Mouse (Mus musculus): Measurements from ENCODE around the gene Wfdc15b. TPM values are rescaled to one million over a fixed set of nuclear protein-coding genes. Genes with fewer than 3 reads are reported as not detected.

The Wfdc15b gene
- polyA plus RNA-seq, 1 experiment from 2014 or later: 31.3 TPM

DNA sequence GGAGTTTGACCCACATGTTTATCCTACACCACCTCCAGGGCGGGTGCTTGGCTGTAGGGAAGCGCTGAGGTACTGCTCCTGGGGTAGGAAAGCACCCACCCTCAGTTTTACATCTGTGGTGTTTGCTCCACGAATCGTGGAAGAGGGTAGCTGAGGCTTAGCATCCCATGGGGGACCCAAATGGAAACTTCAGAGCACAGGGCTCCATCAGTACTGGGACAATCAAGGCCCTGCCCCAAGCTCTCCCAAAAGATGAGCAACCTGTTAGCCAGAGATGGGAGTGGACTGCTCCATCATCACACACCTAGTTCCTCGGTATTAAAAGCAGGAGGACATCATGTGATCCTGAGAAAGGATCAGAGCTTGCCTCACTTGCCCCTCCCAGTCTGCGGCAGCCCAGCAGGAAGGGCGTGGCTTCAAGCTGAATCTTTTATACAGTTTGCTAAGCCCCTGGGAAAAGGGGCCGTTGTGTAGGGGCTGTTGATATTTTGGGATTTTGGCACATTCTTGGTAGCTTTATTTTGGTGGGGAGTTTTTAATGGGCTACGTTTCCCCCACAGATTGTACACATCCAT is 37.2 kb downstream of the Wfdc15b start:
- 40% methylated on average over 9 of the region's 9 CpGs for WGBS

DNA sequence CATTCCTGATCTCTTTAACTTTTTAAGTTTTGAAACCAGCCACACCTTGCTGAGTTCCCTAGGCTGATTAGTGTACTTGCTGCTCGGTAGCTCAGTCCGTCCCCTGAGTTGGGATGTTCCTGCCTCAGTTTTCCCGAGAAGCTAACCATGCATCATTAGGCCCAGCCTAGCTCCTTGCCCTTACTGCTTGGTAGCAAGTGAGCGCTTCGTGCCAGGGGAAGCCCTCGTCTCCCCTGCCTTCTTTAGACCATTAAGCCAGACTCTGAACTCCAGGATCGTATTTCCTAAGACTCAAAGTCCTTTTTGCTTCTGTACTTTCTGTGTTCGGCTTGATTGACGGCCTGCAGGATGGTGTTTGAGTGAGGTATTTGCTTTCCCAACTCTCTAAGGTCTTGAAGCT is 38.1 kb downstream of the Wfdc15b start:
- H3K27ac ChIP-seq (ENCODE audit: low read depth): no peak overlapping the region
- no peak overlapping the region for H3K9ac ChIP-seq (ENCODE audit: low read length)
- 66% methylated on average over 9 of the region's 9 CpGs for WGBS
- no peak overlapping the region for H3K4me2 ChIP-seq (ENCODE audit: low read length)
- H3K36me3 ChIP-seq (ENCODE audit: control insufficient read depth, insufficient read depth, low read length): no peaks in the 10 kb centered on the region
- no peak overlapping the region for H3K4me3 ChIP-seq (ENCODE audit: low read depth, low read length)
- no peak for ATAC-seq (replicated peaks; ENCODE audit: low FRiP score, low TSS enrichment, low read depth)
- no peaks in the 10 kb centered on the region for H3K9me3 ChIP-seq (ENCODE audit: control insufficient read depth, low read length)
- 0 out of 2 replicates have a peak, but pooled peaks cover 3% of the 10 kb centered on the region for H3K4me1 ChIP-seq (replicated peaks; ENCODE audit: control insufficient read depth, insufficient read depth, low read length)
- H3K27me3 ChIP-seq (replicated peaks; ENCODE audit: control insufficient read depth, insufficient read depth, low read length): no peaks in the 10 kb centered on the region
- no peak for DNase-seq (ENCODE audit: low spot score)

More for the DNA sequence above, 37.2 kb downstream of the Wfdc15b start:
- Histone ChIP-seq H3K4me3 (ENCODE audit: low read depth, low read length) (no peak overlapping the region), H3K36me3 (ENCODE audit: control insufficient read depth, insufficient read depth, low read length) (no peaks in the 10 kb centered on the region), H3K9me3 (ENCODE audit: control insufficient read depth, low read length) (no peaks in the 10 kb centered on the region), H3K27me3 (replicated peaks; ENCODE audit: control insufficient read depth, insufficient read depth, low read length) (no peaks in the 10 kb centered on the region), H3K4me2 (ENCODE audit: low read length) (no peak overlapping the region), H3K4me1 (replicated peaks; ENCODE audit: control insufficient read depth, insufficient read depth, low read length) (0 out of 2 replicates have a peak, but pooled peaks cover 3% of the 10 kb centered on the region), H3K9ac (ENCODE audit: low read length) (no peak overlapping the region), H3K27ac (ENCODE audit: low read depth) (no peak overlapping the region)
- ATAC-seq (replicated peaks; ENCODE audit: low FRiP score, low TSS enrichment, low read depth): no peak
- no peak for DNase-seq (ENCODE audit: low spot score)

GRCm38 (mm10) chr2:164182692-164183255 is 38.7 kb downstream of the Wfdc15b start, which contains the start of gene Wfdc5:
TSS of gene Wfdc5 (minus strand) at chr2:164182742.
- Histone ChIP-seq H3K27me3 (replicated peaks; ENCODE audit: control insufficient read depth, insufficient read depth, low read length) (no peaks in the 10 kb centered on the region), H3K9me3 (ENCODE audit: control insufficient read depth, low read length) (no peaks in the 10 kb centered on the region), H3K4me2 (ENCODE audit: low read length) (no peak within 1 kb of the TSS), H3K4me1 (replicated peaks; ENCODE audit: control insufficient read depth, insufficient read depth, low read length) (0 out of 2 replicates have a peak, but pooled peaks cover 3% of the 10 kb centered on the region), H3K9ac (ENCODE audit: low read length) (no peak within 1 kb of the TSS), H3K27ac (ENCODE audit: low read depth) (no peak within 1 kb of the TSS), H3K36me3 (ENCODE audit: control insufficient read depth, insufficient read depth, low read length) (no peaks in the 10 kb centered on the region), H3K4me3 (ENCODE audit: low read depth, low read length) (no peak within 1 kb of the TSS)
- DNase-seq (ENCODE audit: low spot score): no peak
- 79% methylated on average over 7 of the region's 7 CpGs for WGBS
- ATAC-seq (replicated peaks; ENCODE audit: low FRiP score, low TSS enrichment, low read depth): no peak

DNA sequence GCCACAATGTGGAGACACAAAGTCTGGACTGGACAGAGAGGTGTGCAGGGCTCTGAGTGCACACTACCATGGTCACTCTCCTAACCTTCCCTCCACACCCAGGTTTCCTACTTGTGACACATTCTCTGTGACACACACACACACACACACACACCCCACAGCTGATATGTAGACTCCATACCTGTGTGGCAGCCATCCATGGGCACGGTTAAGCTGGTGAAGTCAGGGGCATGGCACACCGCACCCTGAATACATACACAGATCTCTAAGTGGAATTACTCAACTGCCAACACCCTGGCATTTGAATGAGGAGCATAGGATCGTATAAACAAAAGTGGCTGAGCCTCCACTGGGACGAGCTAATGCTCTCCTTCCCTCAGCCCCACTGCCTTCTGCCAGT is 40.7 kb downstream of the Wfdc15b start:
- H3K9ac ChIP-seq (ENCODE audit: low read length): no peak overlapping the region
- H3K4me3 ChIP-seq (ENCODE audit: low read depth, low read length): no peak overlapping the region
- ATAC-seq (replicated peaks; ENCODE audit: low FRiP score, low TSS enrichment, low read depth): no peak
- no peak for DNase-seq (ENCODE audit: low spot score)
- WGBS: 73% methylated on average over 4 of the region's 4 CpGs
- 0 out of 2 replicates have a peak, but pooled peaks cover 3% of the 10 kb centered on the region for H3K4me1 ChIP-seq (replicated peaks; ENCODE audit: control insufficient read depth, insufficient read depth, low read length)
- no peaks in the 10 kb centered on the region for H3K9me3 ChIP-seq (ENCODE audit: control insufficient read depth, low read length)
- H3K27ac ChIP-seq (ENCODE audit: low read depth): no peak overlapping the region
- no peaks in the 10 kb centered on the region for H3K36me3 ChIP-seq (ENCODE audit: control insufficient read depth, insufficient read depth, low read length)
- 0 out of 2 replicates have a peak, but pooled peaks cover 2% of the 10 kb centered on the region for H3K27me3 ChIP-seq (replicated peaks; ENCODE audit: control insufficient read depth, insufficient read depth, low read length)
- H3K4me2 ChIP-seq (ENCODE audit: low read length): no peak overlapping the region

- no peak for DNase-seq (ENCODE audit: low spot score)
- no peak overlapping the region for H3K27ac ChIP-seq (ENCODE audit: low read depth)
- H3K4me1 ChIP-seq (replicated peaks; ENCODE audit: control insufficient read depth, insufficient read depth, low read length): 0 out of 2 replicates have a peak, but pooled peaks cover 3% of the 10 kb centered on the region
- no peak for ATAC-seq (replicated peaks; ENCODE audit: low FRiP score, low TSS enrichment, low read depth)
- H3K4me3 ChIP-seq (ENCODE audit: low read depth, low read length): no peak overlapping the region
- H3K36me3 ChIP-seq (ENCODE audit: control insufficient read depth, insufficient read depth, low read length): no peaks in the 10 kb centered on the region
- H3K9me3 ChIP-seq (ENCODE audit: control insufficient read depth, low read length): no peaks in the 10 kb centered on the region
- no peak overlapping the region for H3K9ac ChIP-seq (ENCODE audit: low read length)
- WGBS: 49% methylated on average over 3 of the region's 3 CpGs
- 0 out of 2 replicates have a peak, but pooled peaks cover 2% of the 10 kb centered on the region for H3K27me3 ChIP-seq (replicated peaks; ENCODE audit: control insufficient read depth, insufficient read depth, low read length)
- H3K4me2 ChIP-seq (ENCODE audit: low read length): no peak overlapping the region
Observed at GRCm38 (mm10) chr2:164180124-164180523, 41.3 kb downstream of the Wfdc15b start.

- Histone ChIP-seq H3K36me3 (ENCODE audit: control insufficient read depth, insufficient read depth, low read length) (no peaks in the 10 kb centered on the region), H3K4me3 (ENCODE audit: low read depth, low read length) (no peak overlapping the region), H3K4me2 (ENCODE audit: low read length) (no peak overlapping the region), H3K9ac (ENCODE audit: low read length) (no peak overlapping the region), H3K9me3 (ENCODE audit: control insufficient read depth, low read length) (no peaks in the 10 kb centered on the region), H3K4me1 (replicated peaks; ENCODE audit: control insufficient read depth, insufficient read depth, low read length) (no peaks in the 10 kb centered on the region), H3K27me3 (replicated peaks; ENCODE audit: control insufficient read depth, insufficient read depth, low read length) (peaks cover 5% of the 10 kb centered on the region; the same call in 1 of the 2 replicates), H3K27ac (ENCODE audit: low read depth) (no peak overlapping the region)
- 77% methylated on average over 5 of the region's 5 CpGs for WGBS
- ATAC-seq (replicated peaks; ENCODE audit: low FRiP score, low TSS enrichment, low read depth) (no peak), DNase-seq (ENCODE audit: low spot score) (no peak)
Observed at GRCm38 (mm10) chr2:164177831-164178230, 43.6 kb downstream of the Wfdc15b start.

DNA sequence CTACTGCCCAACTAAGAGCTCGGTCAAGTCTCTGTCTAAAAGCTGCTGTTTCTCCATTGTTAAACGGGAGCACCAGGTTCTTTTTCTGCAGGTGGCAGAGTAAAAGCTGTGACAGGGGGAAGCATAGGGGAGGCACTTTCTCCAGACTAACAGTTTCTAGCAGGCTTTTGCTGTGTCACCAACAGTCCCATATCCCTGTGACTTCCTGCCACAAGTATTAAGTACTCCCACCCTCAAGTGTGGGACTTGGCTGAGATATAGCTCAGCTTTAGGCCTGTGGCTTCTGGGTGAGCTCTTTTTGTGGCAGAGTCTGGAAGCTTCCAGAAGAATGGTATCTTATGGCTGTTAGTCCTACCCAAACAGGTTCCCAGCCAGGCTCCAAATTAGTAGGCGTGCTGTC is 45.6 kb downstream of the Wfdc15b start:
- H3K4me3 ChIP-seq (ENCODE audit: low read depth, low read length): no peak overlapping the region
- H3K4me2 ChIP-seq (ENCODE audit: low read length): no peak overlapping the region
- WGBS: 90% methylated on average over 3 of the region's 3 CpGs
- ATAC-seq (replicated peaks; ENCODE audit: low FRiP score, low TSS enrichment, low read depth) (no peak), DNase-seq (ENCODE audit: low spot score) (no peak)
- peaks cover 5% of the 10 kb centered on the region for H3K4me1 ChIP-seq (replicated peaks; ENCODE audit: control insufficient read depth, insufficient read depth, low read length)
- peaks cover 19% of the 10 kb centered on the region for H3K27me3 ChIP-seq (replicated peaks; ENCODE audit: control insufficient read depth, insufficient read depth, low read length)
- H3K9me3 ChIP-seq (ENCODE audit: control insufficient read depth, low read length): no peaks in the 10 kb centered on the region
- H3K27ac ChIP-seq (ENCODE audit: low read depth): no peak overlapping the region
- H3K9ac ChIP-seq (ENCODE audit: low read length): no peak overlapping the region
- no peaks in the 10 kb centered on the region for H3K36me3 ChIP-seq (ENCODE audit: control insufficient read depth, insufficient read depth, low read length)

DNA sequence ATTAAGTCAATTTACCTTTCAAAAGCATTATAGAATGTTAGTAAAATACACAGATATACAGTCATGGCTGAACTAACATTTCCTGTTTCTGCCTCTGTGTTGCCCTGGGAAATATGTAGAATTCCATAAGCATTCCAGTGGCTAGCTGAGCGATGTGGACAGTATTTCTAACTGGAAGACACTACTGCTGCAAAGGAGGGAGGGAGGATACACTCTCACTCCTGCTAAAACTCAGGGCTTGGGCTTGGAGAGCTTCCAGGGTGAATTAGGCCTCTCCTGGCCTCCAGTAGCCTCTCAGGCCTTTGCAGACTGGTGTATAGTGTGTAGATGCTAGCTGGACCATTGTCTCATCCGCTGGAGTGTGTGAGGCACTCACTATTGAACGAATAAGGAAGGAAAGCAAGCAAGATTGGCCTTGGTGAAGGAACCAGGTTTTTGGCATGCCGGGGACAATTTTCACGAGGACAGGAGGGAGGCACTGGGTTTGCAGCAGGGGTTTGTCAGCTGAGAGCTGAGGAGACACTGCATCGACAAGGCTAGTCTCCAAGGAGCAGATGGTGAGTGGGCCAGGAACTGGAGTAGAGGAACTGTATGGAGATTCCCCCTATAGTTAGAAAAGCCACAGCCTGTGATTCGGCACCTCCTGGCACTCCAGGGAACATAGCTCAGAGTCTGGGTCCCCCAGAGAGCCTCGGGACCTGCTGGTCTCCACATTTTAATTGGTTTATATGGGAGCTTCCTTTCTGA is 46.6 kb downstream of the Wfdc15b start:
- Histone ChIP-seq H3K4me2 (ENCODE audit: low read length) (no peak overlapping the region), H3K4me3 (ENCODE audit: low read depth, low read length) (no peak overlapping the region), H3K36me3 (ENCODE audit: control insufficient read depth, insufficient read depth, low read length) (no peaks in the 10 kb centered on the region), H3K4me1 (replicated peaks; ENCODE audit: control insufficient read depth, insufficient read depth, low read length) (peaks cover 11% of the 10 kb centered on the region), H3K27ac (ENCODE audit: low read depth) (no peak overlapping the region), H3K27me3 (replicated peaks; ENCODE audit: control insufficient read depth, insufficient read depth, low read length) (peaks cover 29% of the 10 kb centered on the region), H3K9me3 (ENCODE audit: control insufficient read depth, low read length) (no peaks in the 10 kb centered on the region), H3K9ac (ENCODE audit: low read length) (no peak overlapping the region)
- WGBS: 69% methylated on average over 8 of the region's 8 CpGs
- DNase-seq (ENCODE audit: low spot score) (no peak), ATAC-seq (replicated peaks; ENCODE audit: low FRiP score, low TSS enrichment, low read depth) (no peak)

Measured in intestine, embryonic 14.5 days (tissue).